Mouse (Mus musculus) kidney, postnatal 0 days (tissue): ENCODE measurements around the gene Atp5g3. TPM values are rescaled to one million over a fixed set of nuclear protein-coding genes. Genes with fewer than 3 reads are reported as not detected.
"Not testable (repeated sequence)": the region's sequence is repeated elsewhere in the genome, so short reads cannot be mapped to it uniquely, and the experiment has no call there.

ENCODE experiments used
- ATAC-seq: fragments of 200-750 bp; cut with Nextera tagmentation; replicated peaks from 2 replicates; pipeline ENCODE4 v1.8.0; 2017; ENCODE audit warnings: low read depth, moderate number of reproducible peaks, moderate TSS enrichment, moderate library complexity; ENCODE audit not compliant: low FRiP score
- DNase-seq: peaks from one replicate; pipeline ENCODE4 v3.0.0-alpha.2; 2016; ENCODE audit warnings: low spot score
- H3K27ac ChIP-seq: fragments of 300-500 bp; sonication (generic); 2 replicates; pipeline ENCODE4 v1.5.1; 2014; ENCODE audit warnings: mild to moderate bottlenecking
- H3K27me3 ChIP-seq: fragments of 300-500 bp; sonication (generic); 2 replicates; pipeline ENCODE4 v1.6.1; 2014; ENCODE audit warnings: low read length, mixed read lengths; ENCODE audit not compliant: insufficient read depth
- H3K36me3 ChIP-seq: fragments of 300-500 bp; sonication (generic); 2 replicates; pipeline ENCODE4 v1.6.1; 2014; ENCODE audit warnings: low read length, mixed read lengths; ENCODE audit not compliant: insufficient read depth
- H3K4me1 ChIP-seq: fragments of 300-500 bp; sonication (generic); replicated peaks from 2 replicates; pipeline ENCODE4 v1.6.1; 2014; ENCODE audit warnings: antibody characterized with exemption, low read length, mixed read lengths; ENCODE audit not compliant: insufficient read depth
- H3K4me2 ChIP-seq: fragments of 300-500 bp; sonication (generic); 2 replicates; pipeline ENCODE4 v1.6.1; 2014; ENCODE audit warnings: mild to moderate bottlenecking, low read length, moderate library complexity, mixed read lengths
- H3K4me3 ChIP-seq: fragments of 300-500 bp; sonication (generic); replicated peaks from 2 replicates; pipeline ENCODE4 v1.5.1; 2014; ENCODE audit warnings: low read depth, low read length
- H3K9ac ChIP-seq: fragments of 300-500 bp; sonication (generic); 2 replicates; pipeline ENCODE4 v1.6.1; 2014; ENCODE audit warnings: low read depth, low read length
- H3K9me3 ChIP-seq: fragments of 300-500 bp; sonication (generic); replicated peaks from 2 replicates; pipeline ENCODE4 v1.6.1; 2016; ENCODE audit warnings: low read length, inconsistent platforms, mixed read lengths
- CTCF ChIP-seq: IDR thresholded peaks from 2 replicates; pipeline ENCODE4 v1.5.1; 2016; ENCODE audit warnings: antibody characterized with exemption, low read depth, mild to moderate bottlenecking, moderate library complexity
- WGBS: fragments of 180-500 bp; shearing (Covaris S2); extraction: QIAGEN DNeasy Blood & Tissue Kit; methylation state at CpG from one replicate; pipeline ENCODE4 v1.1.7; 2014; 5-methylcytosine and 5-hydroxymethylcytosine counted together
- polyA plus RNA-seq: library from polyadenylated mRNA; unstranded; fragments of >200 nt; fragmentation: Nextera tagmentation; extraction: Ambion mirVana; gene quantifications from 2 replicates; pipeline ENCODE4 v1.2.1, GENCODE M21; 2015

Gene Atp5g3
- polyA plus RNA-seq, 1 experiment from 2014 or later, result 2,635 TPM

DNA sequence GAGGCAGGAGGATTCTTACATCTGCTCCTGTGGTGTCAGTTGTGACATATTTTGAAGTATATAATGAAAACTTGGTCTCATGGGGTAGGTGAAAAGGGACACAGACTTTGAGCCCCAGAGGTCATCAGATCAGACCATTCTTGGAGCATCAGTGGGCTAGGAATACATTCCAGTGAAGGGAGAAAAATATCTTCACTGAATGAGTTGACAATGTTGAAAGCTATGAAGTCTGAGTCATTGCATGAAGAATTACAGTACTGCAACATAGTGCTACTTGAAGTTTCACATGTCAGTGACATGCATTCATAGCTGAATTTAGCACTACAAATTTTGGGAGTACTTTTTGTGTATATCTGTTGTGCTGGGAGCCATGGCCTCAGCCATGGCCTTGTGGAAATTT lies 10.0 kb downstream of the Atp5g3 start:
- Histone ChIP-seq H3K9ac (no peak overlapping the region), H3K4me3 (no peak overlapping the region), H3K27me3 (no peaks in the 10 kb centered on the region), H3K9me3 (no peaks in the 10 kb centered on the region), H3K36me3 (no peaks in the 10 kb centered on the region), H3K4me2 (no peak overlapping the region), H3K4me1 (no peaks in the 10 kb centered on the region), H3K27ac (no peak overlapping the region)
- no peak for ATAC-seq
- no peak for TF ChIP-seq CTCF
- no peak for DNase-seq

DNA sequence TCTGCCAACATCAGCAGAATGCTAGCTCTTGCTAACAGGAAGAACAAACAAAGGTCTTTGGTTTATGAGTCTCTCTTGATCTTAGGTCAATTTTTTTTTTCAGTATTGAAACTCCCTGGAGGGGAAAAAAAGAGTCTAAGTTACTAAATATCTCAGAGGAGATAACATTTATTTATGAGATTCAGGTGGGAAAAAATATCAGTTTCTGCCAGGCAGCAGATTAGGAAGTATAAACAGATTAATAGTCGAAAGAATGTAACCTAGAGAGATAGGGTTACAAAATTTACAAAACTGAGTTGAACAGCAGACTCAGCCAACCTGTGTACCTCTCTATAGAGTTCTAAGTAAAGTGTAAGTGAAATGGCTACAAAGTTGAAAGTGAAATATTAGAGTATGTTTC lies 10.8 kb downstream of the Atp5g3 start:
- H3K9me3 ChIP-seq, result no peaks in the 10 kb centered on the region
- ATAC-seq (no peak), DNase-seq (no peak)
- no peaks in the 10 kb centered on the region for H3K27me3 ChIP-seq
- no peaks in the 10 kb centered on the region for H3K36me3 ChIP-seq
- H3K4me3 ChIP-seq, result no peak overlapping the region
- H3K4me2 ChIP-seq, result no peak overlapping the region
- WGBS, result 61% methylated on average over 1 of the region's 1 CpGs
- no peaks in the 10 kb centered on the region for H3K4me1 ChIP-seq
- H3K9ac ChIP-seq, result no peak overlapping the region
- no peak for TF ChIP-seq CTCF
- H3K27ac ChIP-seq, result no peak overlapping the region

DNA sequence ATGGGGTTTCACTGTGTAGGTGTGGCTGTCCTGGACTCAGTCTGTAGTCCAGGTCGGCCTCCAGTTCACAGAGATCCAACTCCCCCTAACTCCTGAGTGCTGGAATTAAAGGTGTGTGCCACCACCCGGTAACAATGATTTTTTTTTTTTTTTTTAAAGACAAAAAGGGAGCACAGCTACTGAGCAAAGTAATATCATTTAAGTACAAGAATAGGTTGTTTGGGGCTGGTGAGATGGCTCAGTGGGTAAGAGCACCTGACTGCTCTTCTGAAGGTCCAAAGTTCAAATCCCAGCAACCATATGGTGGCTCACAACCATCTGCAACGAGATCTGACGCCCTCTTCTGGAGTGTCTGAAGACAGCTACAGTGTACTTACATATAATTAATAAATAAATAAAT lies 14.2 kb downstream of the Atp5g3 start:
- H3K9me3 ChIP-seq, H3K4me2 ChIP-seq, H3K36me3 ChIP-seq, DNase-seq, H3K4me1 ChIP-seq, H3K9ac ChIP-seq, H3K4me3 ChIP-seq, H3K27me3 ChIP-seq, H3K27ac ChIP-seq, ATAC-seq: not testable (repeated sequence)
- 70% methylated on average over 4 of the region's 4 CpGs for WGBS

DNA sequence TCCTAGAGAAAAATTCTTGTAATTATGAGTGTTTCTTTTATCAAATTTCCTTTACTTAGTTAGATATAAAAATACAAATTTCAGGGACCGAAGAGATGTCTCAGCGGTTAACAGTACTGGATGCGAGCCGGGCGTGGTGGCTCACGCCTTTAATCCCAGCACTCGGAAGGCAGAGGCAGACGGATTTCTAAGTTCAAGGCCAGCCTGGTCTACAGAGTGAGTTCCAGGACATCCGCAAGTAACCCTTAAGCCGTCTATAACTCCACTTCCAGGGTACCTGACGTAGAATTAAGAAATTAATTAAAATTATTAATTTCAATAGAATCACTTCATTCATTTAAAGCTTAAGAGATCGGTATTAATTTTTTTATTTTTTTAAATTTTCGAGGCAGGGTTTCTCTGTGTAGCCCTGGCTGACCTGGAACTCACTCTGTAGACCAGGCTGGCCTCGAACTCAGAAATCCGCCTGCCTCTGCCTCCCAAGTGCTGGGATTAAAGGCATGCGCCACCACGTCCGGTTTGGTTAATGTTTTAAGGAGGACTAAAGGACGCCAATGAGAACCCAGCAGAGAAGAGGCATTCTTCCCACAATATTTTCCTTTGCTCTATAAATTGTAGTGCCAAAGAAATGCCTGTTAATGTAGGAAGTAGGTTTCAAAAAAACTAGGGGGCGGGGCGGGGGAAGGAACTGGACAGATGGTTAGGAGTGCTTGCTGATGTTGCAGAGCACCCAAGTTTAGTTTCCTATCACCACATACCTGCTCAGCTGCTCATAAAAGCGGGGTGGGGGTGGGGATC lies 17.5 kb downstream of the Atp5g3 start:
- peaks cover 4% of the 10 kb centered on the region; the same call in 1 of the 2 replicates for H3K4me1 ChIP-seq
- H3K27ac ChIP-seq, result no peak overlapping the region
- peak overlapping the region; percentile 97 for H3K4me3 ChIP-seq
- no peaks in the 10 kb centered on the region for H3K36me3 ChIP-seq
- DNase-seq, result no peak
- peak overlapping the region; percentile 59 for H3K9ac ChIP-seq
- H3K4me2 ChIP-seq, result peak overlapping the region; percentile 68
- 65% methylated on average over 22 of the region's 22 CpGs for WGBS
- TF ChIP-seq CTCF, result no peak
- no peaks in the 10 kb centered on the region for H3K9me3 ChIP-seq
- no peaks in the 10 kb centered on the region for H3K27me3 ChIP-seq
- no peak for ATAC-seq

DNA sequence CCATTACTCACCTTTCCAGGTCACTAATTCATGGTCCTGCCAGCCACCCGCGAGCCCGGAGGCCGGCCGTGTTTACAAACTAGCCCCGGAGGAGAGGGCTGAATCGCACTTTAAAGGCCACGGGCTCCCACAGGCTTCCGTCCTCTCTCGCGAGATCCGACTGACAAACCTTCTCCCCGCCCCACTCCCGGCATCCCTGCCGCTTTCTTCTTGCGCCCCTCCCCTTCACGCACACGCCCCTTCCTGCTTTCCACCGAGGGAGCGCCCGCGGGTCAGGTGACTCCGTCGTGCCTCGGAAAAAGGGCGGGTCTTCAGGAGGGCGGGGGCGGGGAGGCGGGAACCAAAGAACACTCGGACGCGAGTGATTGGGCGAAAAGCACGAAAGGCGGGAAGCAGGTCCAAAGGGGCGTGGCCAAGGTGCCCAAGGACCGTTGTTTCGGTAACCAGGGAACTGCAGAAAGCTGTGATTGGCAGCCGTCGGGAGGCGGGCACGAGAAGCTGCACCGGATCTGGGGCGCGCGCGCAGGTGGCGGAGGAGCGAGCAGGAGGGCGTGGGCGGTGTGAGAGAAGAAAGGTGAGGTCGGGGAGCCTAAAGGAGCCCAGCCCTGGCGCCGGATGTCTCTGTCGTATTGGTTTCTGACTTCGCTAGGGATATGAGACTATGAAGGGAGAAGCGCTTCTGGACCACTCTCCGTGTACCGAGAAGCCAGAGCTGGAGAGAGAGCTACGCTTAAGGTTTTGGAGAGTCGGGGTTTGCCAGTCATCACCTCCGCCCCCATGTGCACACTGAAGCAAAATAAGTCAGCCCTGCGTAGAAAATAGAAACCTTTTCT lies 18.4 kb downstream of the Atp5g3 start, which contains the start of gene Atf2:
Gene Atf2 (minus strand): TSS at position 176 of the 833 bp plus-strand sequence.
- no peaks in the 10 kb centered on the region for H3K27me3 ChIP-seq
- H3K4me3 ChIP-seq, result peak within 1 kb of the TSS; percentile 97
- peak within 1 kb of the TSS; percentile 94 for H3K27ac ChIP-seq
- H3K9ac ChIP-seq, result peak within 1 kb of the TSS; percentile 96
- TF ChIP-seq CTCF, result no peak
- no peaks in the 10 kb centered on the region for H3K9me3 ChIP-seq
- no peaks in the 10 kb centered on the region for H3K36me3 ChIP-seq
- ATAC-seq, result peak; percentile 96
- peak; percentile 100 for DNase-seq
- peaks cover 4% of the 10 kb centered on the region; the same call in 1 of the 2 replicates for H3K4me1 ChIP-seq
- H3K4me2 ChIP-seq, result peak within 1 kb of the TSS; percentile 68
- WGBS, result under 1% methylated on average over 63 of the region's 63 CpGs

DNA sequence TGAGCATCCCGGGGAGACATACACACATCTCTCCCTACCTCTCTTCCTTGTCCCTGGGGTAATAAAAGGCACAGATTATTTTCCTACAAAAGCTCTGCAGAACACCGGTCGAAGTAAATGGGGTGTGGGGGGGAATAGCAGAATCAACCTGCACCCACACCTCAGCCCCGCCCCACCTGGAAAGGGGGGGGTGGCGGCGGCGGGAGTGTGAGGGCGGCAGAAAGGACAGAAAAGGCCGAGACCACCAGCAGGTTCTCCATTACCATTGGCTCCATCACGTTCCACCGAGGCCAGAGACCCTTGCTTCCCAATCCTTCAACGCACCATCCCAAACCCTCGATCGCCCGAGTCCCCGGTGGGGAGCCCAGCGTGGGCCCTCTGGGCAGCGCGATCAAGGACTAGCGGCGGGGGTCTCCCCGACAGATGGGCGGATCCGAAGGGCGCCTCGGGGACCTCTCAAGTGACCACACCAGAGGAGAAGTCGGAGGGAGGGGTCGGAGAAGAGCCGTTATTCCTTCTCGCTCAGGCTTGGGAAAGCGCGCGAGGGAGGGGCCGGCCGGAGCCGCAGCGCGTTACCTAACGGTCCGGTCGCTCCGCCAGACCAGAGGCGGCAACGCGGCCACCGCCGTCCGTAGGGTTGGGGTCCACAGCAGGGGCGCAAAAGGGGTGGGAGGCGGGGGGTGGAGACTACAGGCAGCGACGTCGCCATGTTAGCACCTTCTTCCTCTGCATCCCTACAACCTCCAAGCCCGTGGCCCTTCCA lies 19.2 kb downstream of the Atp5g3 start:
- H3K4me2 ChIP-seq, result peak overlapping the region; percentile 62
- no peaks in the 10 kb centered on the region for H3K9me3 ChIP-seq
- H3K4me1 ChIP-seq, result peaks cover 4% of the 10 kb centered on the region; the same call in 1 of the 2 replicates
- no peaks in the 10 kb centered on the region for H3K27me3 ChIP-seq
- no peak; the same call in 1 of the 2 replicates for ATAC-seq
- no peak for TF ChIP-seq CTCF
- peak overlapping the region; percentile 96 for H3K9ac ChIP-seq
- under 1% methylated on average over 54 of the region's 54 CpGs for WGBS
- DNase-seq, result peak; percentile 71
- H3K27ac ChIP-seq, result peak overlapping the region; percentile 94
- peak overlapping the region; percentile 97 for H3K4me3 ChIP-seq
- H3K36me3 ChIP-seq, result no peaks in the 10 kb centered on the region
